9 mouse cellular contexts compared by ENCODE assay signal in the genomic region with DNA sequence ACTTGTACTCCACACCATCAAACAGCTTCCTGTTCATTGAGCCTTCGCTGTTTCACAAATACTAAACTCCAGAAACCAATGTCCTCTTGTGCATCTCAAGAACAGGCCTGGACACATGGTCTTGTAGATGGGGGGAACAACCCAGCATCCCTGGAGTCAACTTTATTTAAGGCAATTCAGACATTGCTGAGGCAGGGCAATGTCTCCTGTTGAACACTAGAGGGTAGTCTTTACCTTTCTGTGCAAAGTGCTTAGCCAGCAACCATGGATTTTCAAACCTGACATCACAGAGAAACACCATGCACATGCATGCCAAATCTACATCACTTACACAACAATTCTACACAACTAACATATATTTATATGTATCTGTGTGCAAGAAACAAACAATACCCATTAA.
DNase-seq lines count a peak whose midpoint lies in the region; ATAC-seq and TF ChIP-seq lines count a peak whose summit lies in the region.
"Had no signal": no experiment of that assay in that cellular context is flagged by ENCODE, and none has a peak within 500 bp of the region (broad histone marks: within the 10 kb centered on the region; RNA-seq: fewer than 3 reads in every experiment).

No protein-coding gene starts in this region.

- WGBS in liver, adult 2 months, result 17% methylated on average over 1 of the region's 1 CpGs
- 29% methylated on average over 1 of the region's 1 CpGs for WGBS in hindbrain, postnatal 0 days

- ATAC-seq in hindbrain, postnatal 0 days, result peak; percentile 85
- ATAC-seq in neutrophil, adult 5-6 weeks (ENCODE audit: extremely low read depth, insufficient number of reproducible peaks, low FRiP score, poor library complexity, severe bottlenecking), result peak; percentile 72; the same call in 1 of the 2 replicates

- H3K27me3 ChIP-seq in liver, adult 2 months (ENCODE audit: control insufficient read depth, insufficient read depth, low read length), result no peaks in the 10 kb centered on the region
- H3K27me3 ChIP-seq in hindbrain, postnatal 0 days (ENCODE audit: insufficient read depth, low read length), result no peaks in the 10 kb centered on the region
- H3K27me3 ChIP-seq: embryonic facial prominence, embryonic 15.5 days had no signal

- TF ChIP-seq CTCF in liver, adult 2 months (IDR thresholded peaks at IDR 0.05; ENCODE audit: low read depth, low read length), result peak; percentile 51
- TF ChIP-seq CTCF in hindbrain, postnatal 0 days (IDR thresholded peaks at IDR 0.05; ENCODE audit: low read depth), result peak; percentile 98

- no peak overlapping the region for H3K4me2 ChIP-seq in hindbrain, postnatal 0 days (ENCODE audit: low read depth, low read length)
- H3K4me2 ChIP-seq: embryonic facial prominence, embryonic 15.5 days had no signal

- no peak overlapping the region for H3K9ac ChIP-seq in liver, adult 2 months (ENCODE audit: low read depth, low read length)
- no peak overlapping the region for H3K9ac ChIP-seq in hindbrain, postnatal 0 days (replicated peaks; ENCODE audit: low read length)
- H3K9ac ChIP-seq: embryonic facial prominence, embryonic 15.5 days had no signal

- no peaks in the 10 kb centered on the region for H3K4me1 ChIP-seq in liver, adult 2 months (ENCODE audit: control insufficient read depth, insufficient read depth, low read length)
- H3K4me1 ChIP-seq in hindbrain, postnatal 0 days (ENCODE audit: insufficient read depth, low read length), result no peaks in the 10 kb centered on the region
- H3K4me1 ChIP-seq: embryonic facial prominence, embryonic 15.5 days had no signal

- H3K79me2 ChIP-seq in liver, adult 2 months (ENCODE audit: control insufficient read depth, insufficient read depth, low read length), result no peaks in the 10 kb centered on the region

- H3K36me3 ChIP-seq in liver, adult 2 months (ENCODE audit: control insufficient read depth, insufficient read depth, low read length), result no peaks in the 10 kb centered on the region
- H3K36me3 ChIP-seq in hindbrain, postnatal 0 days (ENCODE audit: insufficient read depth, low read length), result no peaks in the 10 kb centered on the region
- H3K36me3 ChIP-seq: embryonic facial prominence, embryonic 15.5 days had no signal

- H3K27ac ChIP-seq in liver, adult 2 months (replicated peaks; ENCODE audit: insufficient read depth, low read depth, low read length), result no peak overlapping the region
- H3K27ac ChIP-seq in hindbrain, postnatal 0 days, result no peak overlapping the region
- H3K27ac ChIP-seq: embryonic facial prominence, embryonic 15.5 days had no signal

- DNase-seq in liver, adult 2 months (ENCODE audit: extremely low read depth, low read depth, low spot score), result peak; percentile 46
- no peak for DNase-seq in liver
- DNase-seq in MN1 (ENCODE audit: low spot score), result peak; percentile 81
- DNase-seq in cerebellum, postnatal 36 days, result peak; percentile 6 to 49
- DNase-seq in hindbrain, postnatal 0 days (ENCODE audit: low spot score), result peak; percentile 85
- peak; percentile 66 to 74 for DNase-seq in left cerebral cortex, postnatal 14 days (ENCODE audit: low spot score in 2 of 2)
- DNase-seq in spleen, adult 18-20 months, result no peak

- H3K9me3 ChIP-seq in hindbrain, postnatal 0 days (ENCODE audit: low read length), result no peaks in the 10 kb centered on the region
- H3K9me3 ChIP-seq: embryonic facial prominence, embryonic 15.5 days had no signal

- intact Hi-C loops in left cerebral cortex, postnatal 14 days (cut with DNase I), result loop anchor here (2.0 to 10.0 kb wide), 2 partner anchors 238 to 536 kb away; no protein-coding TSS in a partner anchor

- no peak overlapping the region for H3K4me3 ChIP-seq in liver, adult 2 months (ENCODE audit: insufficient read depth, low read depth, low read length)
- no peak overlapping the region for H3K4me3 ChIP-seq in hindbrain, postnatal 0 days (ENCODE audit: low read length)
- H3K4me3 ChIP-seq: embryonic facial prominence, embryonic 15.5 days had no signal

- no peak for TF ChIP-seq POLR2A in liver, adult 2 months (IDR thresholded peaks at IDR 0.05; ENCODE audit: extremely low read depth, insufficient read depth, low read length)

Comparison
In these comparisons a context has a peak if more than half of its experiments do, and no peak if none do; other contexts are left out.
1. DNase-seq: peak in liver, adult 2 months (single experiment), MN1 (single experiment), cerebellum, postnatal 36 days (2 of 2), hindbrain, postnatal 0 days (single experiment) and left cerebral cortex, postnatal 14 days (2 of 2); none in liver (single experiment) and spleen, adult 18-20 months (0 of 2).